8 mouse cellular contexts compared by ENCODE assay signal in the genomic region with DNA sequence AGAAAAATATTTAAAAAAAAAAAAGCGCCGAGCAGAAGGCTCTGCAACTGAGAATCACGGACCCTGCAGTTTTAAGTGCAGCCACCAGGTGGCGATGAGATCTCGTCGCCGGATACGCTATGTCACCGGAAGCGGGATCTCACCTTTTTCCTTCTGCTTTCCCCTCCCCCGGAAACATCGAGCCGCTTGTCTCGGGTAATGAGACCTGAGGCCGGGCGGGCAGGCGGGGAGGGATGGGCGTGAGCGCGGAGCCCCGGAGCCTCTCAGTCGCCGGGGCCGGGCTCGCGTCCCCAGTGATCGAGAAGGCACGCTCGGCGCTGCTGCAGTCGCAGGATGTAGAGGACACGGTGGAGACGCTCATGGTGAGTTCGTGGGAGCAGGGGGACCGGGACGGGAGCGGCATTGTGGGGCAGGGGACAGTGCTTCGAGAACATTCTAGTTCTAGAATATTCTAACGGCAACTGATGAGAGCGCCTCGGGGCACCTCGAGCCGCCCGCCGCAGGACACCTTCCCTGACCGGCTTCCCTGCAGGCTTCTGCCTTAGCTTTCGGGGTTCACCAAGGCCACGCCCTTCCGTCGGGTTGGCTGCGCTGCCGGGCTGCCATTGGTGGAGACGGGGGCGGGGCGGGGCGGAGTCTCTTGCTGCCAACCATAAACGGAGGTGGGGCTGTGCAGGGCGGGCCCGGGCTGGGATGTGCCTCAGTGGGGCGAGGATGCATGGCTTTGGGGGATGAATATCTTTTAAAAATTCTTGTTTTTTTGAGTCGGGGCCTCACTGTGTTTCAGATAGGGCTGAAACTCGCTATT. TPM values are rescaled to one million over a fixed set of nuclear protein-coding genes. Genes with fewer than 3 reads are reported as not detected.
DNase-seq lines count a peak whose midpoint lies in the region; ATAC-seq and TF ChIP-seq lines count a peak whose summit lies in the region.

A gene (plus strand): TSS at position 164 of the 808 bp plus-strand sequence.

- H3K27me3 ChIP-seq in G1E (ENCODE audit: insufficient read depth, low read length) = no peaks in the 10 kb centered on the region
- no peaks in the 10 kb centered on the region for H3K27me3 ChIP-seq in forebrain, postnatal 0 days (ENCODE audit: insufficient read depth, low read length)
- no peaks in the 10 kb centered on the region for H3K27me3 ChIP-seq in lung, embryonic 15.5 days

- peak; percentile 57 for TF ChIP-seq CTCF in G1E (IDR thresholded peaks at IDR 0.05; ENCODE audit: low read depth, low read length)
- TF ChIP-seq CTCF in forebrain, postnatal 0 days (IDR thresholded peaks at IDR 0.05; ENCODE audit: low read depth) = peak; percentile 83

- ATAC-seq in G1E (ENCODE audit: extremely low read depth, insufficient number of reproducible peaks, low FRiP score, poor library complexity, severe bottlenecking) = peak; percentile 65
- peak; percentile 99 for ATAC-seq in forebrain, postnatal 0 days
- peak; percentile 98 for ATAC-seq in lung, embryonic 15.5 days (ENCODE audit: borderline replicate concordance, extremely low read depth, low FRiP score, low TSS enrichment)

- H3K27ac ChIP-seq in forebrain, postnatal 0 days (ENCODE audit: low read depth, low read length) = peak within 1 kb of the TSS; percentile 97
- H3K27ac ChIP-seq in lung, embryonic 15.5 days = peak within 1 kb of the TSS; percentile 97

- H3K4me3 ChIP-seq in G1E (ENCODE audit: low read depth, low read length) = peak within 1 kb of the TSS; percentile 85
- peak within 1 kb of the TSS; percentile 93 for H3K4me3 ChIP-seq in forebrain, postnatal 0 days (ENCODE audit: low read depth, low read length)
- H3K4me3 ChIP-seq in lung, embryonic 15.5 days = peak within 1 kb of the TSS; percentile 95

- peaks cover 18% of the 10 kb centered on the region for H3K36me3 ChIP-seq in G1E (replicated peaks)
- no peaks in the 10 kb centered on the region for H3K36me3 ChIP-seq in forebrain, postnatal 0 days (ENCODE audit: insufficient read depth)
- no peaks in the 10 kb centered on the region for H3K36me3 ChIP-seq in lung, embryonic 15.5 days

- DNase-seq in G1E (ENCODE audit: low spot score) = peak; percentile 90
- peak; percentile 96 to 97 for DNase-seq in cerebellum, adult 18-20 months
- DNase-seq in forebrain, postnatal 0 days = peak; percentile 96
- peak; percentile 96 for DNase-seq in heart, postnatal 4 days
- peak; percentile 92 to 93 for DNase-seq in layer of hippocampus, adult 8-10 months (ENCODE audit: low spot score in 2 of 2)
- DNase-seq in ovary, adult 18-20 months (ENCODE audit: low spot score) = peak; percentile 91
- peak; percentile 93 for DNase-seq in thymus, postnatal 0 days (ENCODE audit: low spot score)

- peak within 1 kb of the TSS; percentile 58 for H3K4me2 ChIP-seq in forebrain, postnatal 0 days (ENCODE audit: low read depth)
- peak within 1 kb of the TSS; percentile 59 for H3K4me2 ChIP-seq in lung, embryonic 15.5 days

- peak within 1 kb of the TSS; percentile 81 for H3K9ac ChIP-seq in forebrain, postnatal 0 days
- H3K9ac ChIP-seq in lung, embryonic 15.5 days = peak within 1 kb of the TSS; percentile 75

- peaks cover 45% of the 10 kb centered on the region for H3K4me1 ChIP-seq in G1E (ENCODE audit: insufficient read depth, low read depth, low read length)
- H3K4me1 ChIP-seq in forebrain, postnatal 0 days (ENCODE audit: insufficient read depth) = no peaks in the 10 kb centered on the region
- peaks cover 6% of the 10 kb centered on the region for H3K4me1 ChIP-seq in lung, embryonic 15.5 days

- H3K9me3 ChIP-seq in G1E (replicated peaks) = no peaks in the 10 kb centered on the region
- no peaks in the 10 kb centered on the region for H3K9me3 ChIP-seq in forebrain, postnatal 0 days (ENCODE audit: low read length)
- no peaks in the 10 kb centered on the region for H3K9me3 ChIP-seq in lung, embryonic 15.5 days

- 2% methylated on average over 62 of the region's 62 CpGs for WGBS in forebrain, postnatal 0 days
- WGBS in lung, embryonic 15.5 days = under 1% methylated on average over 62 of the region's 62 CpGs

RNA-seq across cellular contexts. Expression of the gene that starts here (rescaled TPM):
- 56.2 and 59.8 TPM in 2 replicates for total RNA-seq in G1E (2014; fragmentation: Nextera tagmentation)
- total RNA-seq in G1E (2017) = 39.1 and 44.2 TPM in 2 replicates
- polyA plus RNA-seq in G1E (2012) = 38.8 and 51.2 TPM in 2 replicates
- total RNA-seq in forebrain, postnatal 0 days (2014; rRNA removed) = 49.1 and 53.5 TPM in 2 replicates
- polyA plus RNA-seq in forebrain, postnatal 0 days (2015; fragmentation: Nextera tagmentation; extraction: Ambion mirVana) = 30.8 and 31.4 TPM in 2 replicates
- total RNA-seq in heart, postnatal 4 days (2021) = 1 to 10 TPM; 8.3 to 8.8 TPM
- 10 to 100 TPM; 23.5 to 31.8 (median 26.7) TPM for total RNA-seq in layer of hippocampus, adult 8-10 months (2022)
- 31.1 and 34.5 TPM in 2 replicates for polyA plus RNA-seq in lung, embryonic 15.5 days (2015; fragmentation: Nextera tagmentation; extraction: Ambion mirVana)
- 32.8 and 35.7 TPM in 2 replicates for polyA plus RNA-seq in thymus, postnatal 0 days (2015; fragmentation: Nextera tagmentation; extraction: Ambion mirVana)

Comparison
In these comparisons a context has a peak if more than half of its experiments do, and no peak if none do; other contexts are left out.
1. Peak in every context shown above with its lines: DNase-seq, ATAC-seq, H3K4me3 ChIP-seq and H3K27ac ChIP-seq.